Mouse (Mus musculus) limb, embryonic 10.5 days (tissue): ENCODE measurements around the gene Brinp2. TPM values are rescaled to one million over a fixed set of nuclear protein-coding genes. Genes with fewer than 3 reads are reported as not detected.

Source experiments
- DNase-seq: peaks from one replicate; pipeline ENCODE4 v3.0.0-alpha.2; 2017; ENCODE audit warnings: low spot score
- H3K27ac ChIP-seq: fragments of 300-500 bp; sonication (generic); 2 replicates; pipeline ENCODE4 v1.5.1; 2016; ENCODE audit warnings: mild to moderate bottlenecking
- H3K27me3 ChIP-seq: fragments of 300-500 bp; sonication (generic); 2 replicates; pipeline ENCODE4 v1.6.1; 2016; ENCODE audit warnings: low read depth, mild to moderate bottlenecking; ENCODE audit not compliant: poor library complexity, severe bottlenecking
- H3K36me3 ChIP-seq: fragments of 300-500 bp; sonication (generic); 2 replicates; pipeline ENCODE4 v1.6.1; 2016; ENCODE audit warnings: mild to moderate bottlenecking, moderate library complexity
- H3K4me1 ChIP-seq: fragments of 300-500 bp; sonication (generic); 2 replicates; pipeline ENCODE4 v1.6.1; 2016
- H3K4me3 ChIP-seq: fragments of 300-500 bp; sonication (generic); 2 replicates; pipeline ENCODE4 v1.5.1; 2016; ENCODE audit warnings: mild to moderate bottlenecking, moderate library complexity
- H3K9me3 ChIP-seq: fragments of 300-500 bp; sonication (generic); replicated peaks from 2 replicates; pipeline ENCODE4 v1.6.1; 2016; ENCODE audit warnings: mild to moderate bottlenecking
- WGBS: fragments of 180-500 bp; shearing (Covaris S2); methylation state at CpG from one replicate; pipeline ENCODE4 v1.1.7; 2016; 5-methylcytosine and 5-hydroxymethylcytosine counted together
- polyA plus RNA-seq: library from polyadenylated mRNA; unstranded; fragments of >200 nt; fragmentation: Nextera tagmentation; extraction: Ambion mirVana; gene quantifications from 2 replicates; pipeline ENCODE4 v1.2.1, GENCODE M21; 2016

Gene Brinp2
- polyA plus RNA-seq, 1 experiment from 2014 or later, result 0.04 TPM

DNA sequence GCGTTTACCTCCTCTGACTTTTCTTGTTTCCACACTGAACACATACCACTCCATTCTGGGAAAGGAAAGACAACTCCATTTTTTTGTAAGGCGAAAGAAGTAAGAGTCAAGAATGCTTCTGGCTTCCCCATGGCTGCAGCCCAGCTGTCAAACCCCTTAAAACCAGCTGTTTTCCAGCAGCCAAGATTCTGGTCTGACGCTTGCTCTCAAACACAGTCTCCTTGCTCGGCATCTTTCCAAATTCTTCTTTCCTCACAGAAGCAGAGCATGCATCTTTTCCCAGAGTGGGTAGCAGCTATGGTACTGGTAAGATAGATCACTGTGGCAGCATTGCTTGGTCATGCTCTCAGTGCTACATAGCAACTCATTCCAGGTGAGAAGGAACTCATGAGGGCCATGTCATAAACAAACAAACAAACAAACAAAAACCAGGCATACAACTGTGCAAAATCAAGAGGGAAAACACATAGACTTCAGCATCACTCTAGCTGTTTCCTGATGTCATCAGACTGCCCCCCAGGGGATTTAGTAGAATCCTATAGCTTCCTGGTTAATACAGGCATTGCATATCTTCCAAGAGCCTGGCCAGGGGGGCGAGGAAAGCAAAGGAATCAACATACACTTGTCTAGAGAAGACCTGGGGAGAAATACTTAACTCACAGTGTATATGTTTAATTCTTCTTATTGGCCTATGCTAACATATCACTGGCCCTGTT lies 2.3 kb downstream of the Brinp2 start:
- WGBS, result 84% methylated on average over 5 of the region's 5 CpGs
- no peaks in the 10 kb centered on the region for H3K9me3 ChIP-seq
- H3K27ac ChIP-seq, result no peak overlapping the region
- H3K27me3 ChIP-seq, result peaks cover 67% of the 10 kb centered on the region
- no peak overlapping the region for H3K4me3 ChIP-seq
- DNase-seq, result no peak
- H3K36me3 ChIP-seq, result no peaks in the 10 kb centered on the region
- peaks cover 9% of the 10 kb centered on the region for H3K4me1 ChIP-seq

DNA sequence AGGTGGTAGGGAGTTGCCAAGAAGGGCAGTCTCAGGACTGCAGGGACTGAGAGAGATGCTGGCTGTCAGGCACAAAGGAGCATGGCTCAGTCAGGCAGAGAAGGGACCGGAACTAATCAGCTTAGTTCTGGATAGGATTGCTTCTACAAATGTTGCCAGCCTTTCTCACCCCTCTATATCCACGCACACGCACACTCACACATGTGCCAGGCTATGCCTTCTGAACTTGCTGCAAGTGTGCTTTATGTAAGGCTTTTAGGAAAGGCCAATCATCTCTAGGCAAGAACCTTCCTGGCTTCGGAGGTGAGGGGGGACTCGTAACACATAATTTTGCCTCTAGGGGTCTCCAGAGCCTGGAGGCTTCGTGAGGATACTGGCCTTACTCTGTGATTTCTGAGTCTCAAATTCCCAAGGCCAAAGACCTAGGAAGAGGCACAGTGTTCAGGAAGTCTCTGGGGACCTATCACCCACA lies 12.8 kb downstream of the Brinp2 start:
- Histone ChIP-seq H3K4me1 (peaks cover 1% of the 10 kb centered on the region; the same call in 1 of the 2 replicates), H3K36me3 (no peaks in the 10 kb centered on the region), H3K9me3 (no peaks in the 10 kb centered on the region), H3K27me3 (no peaks in the 10 kb centered on the region), H3K4me3 (no peak overlapping the region), H3K27ac (no peak overlapping the region)
- 53% methylated on average over 6 of the region's 6 CpGs for WGBS
- no peak for DNase-seq

DNA sequence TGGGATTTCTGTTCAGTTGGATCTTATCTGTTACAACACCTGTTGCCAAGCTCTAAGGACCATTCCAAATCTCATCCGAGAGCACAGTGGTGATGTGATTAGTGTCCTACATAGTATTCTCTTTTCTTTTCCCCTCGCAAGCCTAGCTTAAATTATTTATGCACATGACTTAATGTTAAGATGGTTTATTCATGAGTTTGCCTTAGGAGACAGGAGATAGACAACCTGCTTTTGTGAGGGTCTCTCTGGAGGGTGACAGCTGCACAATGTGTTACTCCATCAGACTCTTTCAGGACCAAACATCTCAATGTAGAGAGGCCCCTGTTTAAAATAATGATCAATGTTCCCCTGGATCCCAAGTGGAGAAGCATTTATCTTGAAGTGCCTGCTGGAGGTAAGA lies 27.3 kb downstream of the Brinp2 start:
- 86% methylated on average over 2 of the region's 2 CpGs for WGBS

DNA sequence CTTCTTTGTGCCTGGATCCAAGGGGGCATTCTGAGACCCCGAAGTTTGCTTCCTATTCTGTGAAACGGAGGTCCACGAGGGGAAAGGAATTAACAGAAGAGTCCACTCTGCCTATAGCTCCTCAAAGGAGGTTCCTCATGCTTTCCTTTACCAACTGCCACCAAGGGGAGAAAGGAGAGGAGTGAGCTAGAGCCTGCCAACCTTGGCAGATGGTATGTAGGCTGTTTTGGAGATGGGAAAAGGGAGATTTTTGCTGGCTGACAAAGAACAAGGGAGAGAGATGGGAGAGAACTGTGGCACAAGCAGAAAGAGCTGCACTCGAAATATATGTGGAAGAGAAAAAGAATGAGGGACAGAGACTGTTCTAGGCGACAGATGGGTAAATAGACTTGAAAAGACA lies 28.0 kb downstream of the Brinp2 start:
- H3K4me3 ChIP-seq, result no peak overlapping the region
- H3K27ac ChIP-seq, result no peak overlapping the region
- H3K4me1 ChIP-seq, result no peaks in the 10 kb centered on the region
- no peaks in the 10 kb centered on the region for H3K36me3 ChIP-seq
- DNase-seq, result no peak
- 87% methylated on average over 5 of the region's 5 CpGs for WGBS
- no peaks in the 10 kb centered on the region for H3K9me3 ChIP-seq
- H3K27me3 ChIP-seq, result no peaks in the 10 kb centered on the region

More for the DNA sequence above, 27.3 kb downstream of the Brinp2 start:
- Histone ChIP-seq H3K9me3 (no peaks in the 10 kb centered on the region), H3K4me3 (no peak overlapping the region), H3K36me3 (no peaks in the 10 kb centered on the region), H3K27me3 (no peaks in the 10 kb centered on the region), H3K4me1 (no peaks in the 10 kb centered on the region), H3K27ac (no peak overlapping the region)
- no peak for DNase-seq

DNA sequence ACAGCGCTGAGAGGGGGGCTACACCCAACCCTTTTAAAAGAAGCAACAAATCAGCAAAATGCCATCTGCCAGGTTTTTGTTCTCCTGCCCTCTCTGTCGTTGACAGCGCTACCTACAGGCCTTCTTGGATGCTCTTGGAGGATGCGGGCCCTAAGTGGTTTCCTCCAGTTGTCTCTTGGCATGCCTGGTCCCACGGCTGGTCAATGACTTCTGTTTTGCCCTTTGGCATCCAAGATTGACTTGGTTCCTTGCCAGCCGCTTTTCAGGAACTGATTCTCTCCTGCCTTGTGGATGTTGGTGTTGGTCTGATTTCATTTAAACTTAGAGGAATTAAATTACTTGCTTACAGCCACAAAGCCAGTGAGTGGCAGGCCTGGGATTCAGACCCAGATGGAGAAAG lies 32.8 kb downstream of the Brinp2 start:
- no peak overlapping the region for H3K27ac ChIP-seq
- no peaks in the 10 kb centered on the region for H3K9me3 ChIP-seq
- H3K4me3 ChIP-seq, result no peak overlapping the region
- 87% methylated on average over 6 of the region's 6 CpGs for WGBS
- H3K36me3 ChIP-seq, result no peaks in the 10 kb centered on the region
- no peaks in the 10 kb centered on the region for H3K4me1 ChIP-seq
- no peak for DNase-seq
- no peaks in the 10 kb centered on the region for H3K27me3 ChIP-seq

DNA sequence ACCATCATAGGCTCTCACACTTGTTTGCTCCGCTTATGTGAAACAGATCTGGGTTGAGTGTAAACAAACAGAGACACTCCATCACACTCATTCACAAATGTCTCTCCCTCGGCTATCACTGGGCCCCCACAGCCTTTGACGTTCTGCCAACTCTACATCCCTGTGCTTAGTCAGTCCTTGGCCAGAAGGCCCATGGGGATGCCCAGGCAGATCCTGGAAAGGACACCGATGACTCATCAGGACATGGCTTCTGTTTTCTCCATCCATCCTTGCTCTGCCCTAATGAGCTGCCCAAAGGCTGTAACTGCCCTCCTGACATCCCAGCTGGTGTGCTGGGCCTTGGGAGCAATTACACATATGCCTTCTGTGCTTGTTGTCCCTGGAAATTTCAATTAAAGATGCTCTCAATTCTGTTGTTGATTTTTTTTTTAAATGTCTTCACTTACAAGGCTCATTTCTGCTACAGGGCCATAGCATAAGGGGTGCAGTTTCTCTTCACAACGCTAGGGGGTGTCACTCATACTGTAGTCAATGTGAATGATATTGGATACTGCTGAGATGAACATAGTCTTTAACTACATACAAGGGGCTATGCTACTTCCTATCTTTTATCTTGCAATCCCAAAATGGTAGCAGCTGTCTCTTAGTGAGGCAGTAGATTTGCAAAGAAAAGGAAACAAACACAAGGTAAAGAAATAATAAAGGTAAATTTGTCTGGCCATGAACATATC lies 45.5 kb downstream of the Brinp2 start:
- Histone ChIP-seq H3K27ac (no peak overlapping the region), H3K4me3 (no peak overlapping the region), H3K27me3 (no peaks in the 10 kb centered on the region), H3K36me3 (no peaks in the 10 kb centered on the region), H3K9me3 (no peaks in the 10 kb centered on the region), H3K4me1 (no peaks in the 10 kb centered on the region)
- WGBS, result 75% methylated on average over 5 of the region's 5 CpGs
- no peak for DNase-seq

DNA sequence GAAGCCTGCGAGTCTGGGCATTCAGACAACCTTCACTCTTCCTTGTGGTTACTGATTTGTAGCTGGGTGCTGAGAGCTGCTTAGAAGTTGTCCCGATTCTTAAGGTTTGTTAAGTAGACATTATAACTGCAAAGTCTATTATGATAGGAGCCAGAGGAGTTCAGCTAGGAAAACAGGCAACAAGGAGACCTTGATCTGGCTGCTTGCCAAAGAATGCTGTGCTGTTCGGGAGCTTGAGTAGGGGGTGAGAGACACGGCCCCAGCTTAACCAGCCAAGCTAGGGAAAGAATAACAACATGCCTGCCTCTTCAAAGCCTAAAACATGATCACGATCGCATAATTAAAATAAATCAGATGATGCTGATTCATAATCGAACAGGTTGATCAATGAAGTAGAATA lies 59.1 kb downstream of the Brinp2 start:
- WGBS, result 86% methylated on average over 7 of the region's 7 CpGs
- peaks cover 13% of the 10 kb centered on the region for H3K4me1 ChIP-seq
- H3K4me3 ChIP-seq, result no peak overlapping the region
- H3K36me3 ChIP-seq, result no peaks in the 10 kb centered on the region
- H3K27ac ChIP-seq, result no peak overlapping the region
- no peaks in the 10 kb centered on the region for H3K9me3 ChIP-seq
- no peak for DNase-seq
- H3K27me3 ChIP-seq, result peaks cover 12% of the 10 kb centered on the region; the same call in 1 of the 2 replicates

DNA sequence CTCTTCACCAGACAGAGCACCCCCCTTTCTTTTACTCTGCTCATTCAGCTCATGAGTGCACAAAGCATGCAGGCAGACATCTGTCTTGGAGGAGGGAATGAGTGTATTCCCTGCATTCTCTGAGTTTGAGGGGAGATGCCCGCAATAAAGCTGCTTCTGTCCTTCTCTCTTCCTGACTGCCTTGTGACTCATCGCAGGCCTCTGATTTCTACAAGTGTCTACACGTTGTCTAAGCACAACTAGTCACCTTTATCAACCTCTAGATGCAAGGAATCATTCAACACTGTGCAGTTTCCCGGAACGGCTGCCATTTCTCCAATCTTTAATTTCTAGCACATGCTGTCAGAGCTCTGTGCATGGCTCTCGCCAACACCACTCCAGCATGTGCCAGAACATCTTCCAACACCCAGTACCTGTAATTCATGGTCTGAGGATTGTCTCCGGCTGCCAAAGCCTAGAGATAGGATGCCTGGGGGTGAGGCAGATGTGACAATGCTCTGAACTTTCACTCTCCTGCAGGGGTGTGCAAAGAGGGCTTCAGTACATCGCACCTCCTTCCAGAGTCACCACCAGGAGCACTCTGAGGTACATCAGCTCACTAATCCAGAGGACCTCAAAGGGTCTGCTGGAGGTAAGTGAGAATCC lies 59.7 kb downstream of the Brinp2 start:
- Histone ChIP-seq H3K27me3 (peaks cover 12% of the 10 kb centered on the region; the same call in 1 of the 2 replicates), H3K4me1 (peaks cover 13% of the 10 kb centered on the region), H3K27ac (no peak overlapping the region), H3K4me3 (no peak overlapping the region), H3K9me3 (no peaks in the 10 kb centered on the region), H3K36me3 (no peaks in the 10 kb centered on the region)
- no peak for DNase-seq
- WGBS, result 79% methylated on average over 8 of the region's 8 CpGs

DNA sequence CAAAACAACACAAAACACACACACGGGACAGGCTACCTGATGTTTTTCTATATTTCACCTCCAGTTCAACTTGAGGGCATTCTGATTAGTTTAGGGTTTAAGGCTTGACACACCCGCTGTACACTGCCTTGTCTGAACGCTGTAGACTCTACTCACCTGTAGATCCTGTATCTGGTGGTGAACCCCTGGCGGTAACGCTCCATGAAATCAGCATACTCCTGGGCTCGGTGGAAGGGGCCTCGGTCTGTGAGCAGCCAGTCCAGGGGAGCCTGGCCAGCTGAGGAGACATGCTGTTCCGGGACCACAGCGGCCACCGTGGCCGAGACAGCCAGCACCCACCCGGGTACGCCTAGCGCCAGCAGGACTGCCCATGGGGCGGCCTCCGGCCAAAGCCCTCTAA lies 60.9 kb downstream of the Brinp2 start:
- DNase-seq, result no peak

DNA sequence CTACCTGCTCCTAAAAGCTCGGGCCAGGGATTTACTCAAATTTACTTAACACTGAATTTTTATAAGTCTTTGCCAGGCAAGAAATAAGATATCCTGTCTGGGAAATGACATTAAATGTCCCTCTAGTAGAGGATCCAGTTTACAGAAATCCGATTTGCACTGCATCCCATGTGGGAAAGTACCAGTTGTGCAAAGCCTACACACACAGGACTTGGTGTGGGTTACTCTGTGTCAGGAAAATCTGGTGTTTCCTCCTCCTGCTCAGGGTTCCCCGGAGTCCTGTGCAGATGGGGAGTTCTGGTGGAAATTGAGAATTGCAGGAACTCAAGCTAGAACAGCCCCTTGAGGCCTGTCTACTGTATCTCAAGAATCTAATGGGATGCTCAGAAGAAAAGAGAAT lies 70.9 kb downstream of the Brinp2 start:
- no peak overlapping the region for H3K4me3 ChIP-seq
- 79% methylated on average over 3 of the region's 3 CpGs for WGBS
- no peaks in the 10 kb centered on the region for H3K27me3 ChIP-seq
- H3K27ac ChIP-seq, result no peak overlapping the region
- DNase-seq, result no peak
- no peaks in the 10 kb centered on the region for H3K9me3 ChIP-seq
- peaks cover 5% of the 10 kb centered on the region; the same call in 1 of the 2 replicates for H3K4me1 ChIP-seq
- H3K36me3 ChIP-seq, result no peaks in the 10 kb centered on the region

More for the DNA sequence above, 60.9 kb downstream of the Brinp2 start:
- Histone ChIP-seq H3K4me3 (no peak overlapping the region), H3K4me1 (peaks cover 13% of the 10 kb centered on the region), H3K27me3 (peaks cover 12% of the 10 kb centered on the region; the same call in 1 of the 2 replicates), H3K9me3 (no peaks in the 10 kb centered on the region), H3K27ac (0 out of 2 replicates have a peak overlapping the region, but pooled peaks have one; percentile 25), H3K36me3 (no peaks in the 10 kb centered on the region)
- 55% methylated on average over 16 of the region's 16 CpGs for WGBS

DNA sequence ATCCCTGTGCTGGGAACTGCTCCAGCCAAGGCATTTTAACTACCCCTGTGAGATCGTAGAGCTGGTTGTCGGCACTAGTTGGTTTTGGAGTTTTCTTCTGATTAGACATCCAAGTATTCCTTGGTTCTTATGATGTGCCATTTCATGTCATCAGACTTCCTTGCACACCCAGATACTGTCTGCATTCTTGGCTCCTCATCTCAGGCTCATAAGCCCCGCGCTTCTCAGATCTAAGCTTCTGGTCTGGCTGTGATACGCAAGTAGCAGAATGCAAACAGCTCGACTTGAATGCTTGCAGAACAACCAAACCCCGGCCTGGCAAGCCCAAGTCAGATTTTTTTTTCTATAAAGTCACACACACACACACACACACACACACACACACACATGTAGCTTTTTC lies 72.3 kb downstream of the Brinp2 start:
- no peaks in the 10 kb centered on the region for H3K9me3 ChIP-seq
- H3K4me3 ChIP-seq, result no peak overlapping the region
- 92% methylated on average over 7 of the region's 7 CpGs for WGBS
- H3K4me1 ChIP-seq, result peaks cover 5% of the 10 kb centered on the region; the same call in 1 of the 2 replicates
- H3K36me3 ChIP-seq, result no peaks in the 10 kb centered on the region
- no peak for DNase-seq
- no peaks in the 10 kb centered on the region for H3K27me3 ChIP-seq
- H3K27ac ChIP-seq, result no peak overlapping the region

DNA sequence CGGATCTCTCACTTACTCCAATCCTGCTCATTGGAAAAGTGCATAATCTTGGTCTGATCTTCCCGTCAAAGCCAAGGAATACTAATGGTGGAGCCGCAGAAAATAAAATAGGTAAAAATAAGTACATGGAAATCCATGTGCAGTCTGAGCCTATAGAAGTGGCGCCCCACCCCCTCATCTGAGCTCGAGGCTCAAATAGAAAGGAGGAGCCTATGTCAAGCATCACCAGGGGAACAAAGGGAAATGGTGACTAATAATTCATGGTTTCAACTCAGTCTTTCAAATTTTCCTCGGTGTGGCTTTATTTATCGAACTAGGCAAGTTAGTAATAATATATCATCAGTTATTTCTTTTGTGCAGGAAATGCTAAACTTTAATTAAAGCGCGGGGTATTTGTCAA lies 84.1 kb downstream of the Brinp2 start:
- Histone ChIP-seq H3K36me3 (no peaks in the 10 kb centered on the region), H3K4me3 (no peak overlapping the region), H3K27me3 (no peaks in the 10 kb centered on the region), H3K27ac (no peak overlapping the region), H3K4me1 (peaks cover under 1% of the 10 kb centered on the region; the same call in 1 of the 2 replicates), H3K9me3 (no peaks in the 10 kb centered on the region)
- DNase-seq, result no peak
- WGBS, result 89% methylated on average over 9 of the region's 9 CpGs
